Mouse (Mus musculus): Measurements from ENCODE around the gene Tpk1.

GRCm38 (mm10) chr6:43387273-43387672 lies 278.8 kb downstream of the Tpk1 start:
- TF ChIP-seq POLR2A (IDR thresholded peaks at IDR 0.05; ENCODE audit: borderline replicate concordance, extremely low read depth, insufficient read depth, insufficient read length, poor library complexity, severe bottlenecking) (no peak), CTCF (IDR thresholded peaks at IDR 0.05; ENCODE audit: borderline replicate concordance, extremely low read depth, insufficient read depth, insufficient read length) (no peak)

All from brain, embryonic 14.5 days (tissue).